Mouse (Mus musculus) cerebellum, postnatal 14 days (tissue): ENCODE results near the gene Pgd.
"Not testable (repeated sequence)": the region's sequence is repeated elsewhere in the genome, so short reads cannot be mapped to it uniquely, and the experiment has no call there.

ENCODE experiments used
- DNase-seq, 2 experiments: peaks; one replicate each; pipeline ENCODE4 v3.0.0; 2021; ENCODE audit warnings: mixed read lengths in 2 of 2

Gene Pgd

DNA sequence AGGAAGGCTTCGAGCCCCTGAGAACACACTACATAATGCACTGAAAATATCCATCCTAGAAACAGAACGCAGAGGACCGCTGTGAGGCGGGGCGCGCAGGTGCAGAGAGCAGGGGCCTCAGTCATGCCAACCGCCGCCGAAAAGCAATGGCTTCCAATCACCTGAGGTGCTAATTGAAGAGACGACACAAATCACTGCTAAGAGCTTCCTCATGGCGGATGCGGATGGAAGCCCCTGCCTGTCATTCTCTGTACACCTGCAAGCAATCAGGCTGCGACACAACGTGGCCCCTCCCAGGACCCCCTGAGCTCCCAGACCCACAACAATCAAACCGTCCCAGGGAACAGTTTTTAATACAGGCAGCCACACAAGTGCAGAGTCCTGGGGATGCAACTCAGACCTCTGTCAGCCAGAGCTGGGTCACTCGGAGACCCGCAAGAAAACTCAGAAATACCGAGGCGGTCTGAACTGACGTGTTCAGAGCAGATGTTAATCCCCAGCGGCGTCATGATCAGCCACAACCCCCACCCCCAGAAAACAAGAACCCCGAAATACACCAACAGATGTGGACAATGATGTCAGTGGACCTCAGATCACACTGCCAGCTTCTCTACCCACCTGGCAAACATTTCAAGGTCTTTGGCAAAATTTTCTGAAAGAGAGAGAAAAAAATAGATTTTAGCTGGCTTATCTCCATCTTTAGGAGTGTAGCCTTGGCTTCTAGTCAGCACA lies 35.4 kb downstream of the Pgd start:
- no peak for DNase-seq

DNA sequence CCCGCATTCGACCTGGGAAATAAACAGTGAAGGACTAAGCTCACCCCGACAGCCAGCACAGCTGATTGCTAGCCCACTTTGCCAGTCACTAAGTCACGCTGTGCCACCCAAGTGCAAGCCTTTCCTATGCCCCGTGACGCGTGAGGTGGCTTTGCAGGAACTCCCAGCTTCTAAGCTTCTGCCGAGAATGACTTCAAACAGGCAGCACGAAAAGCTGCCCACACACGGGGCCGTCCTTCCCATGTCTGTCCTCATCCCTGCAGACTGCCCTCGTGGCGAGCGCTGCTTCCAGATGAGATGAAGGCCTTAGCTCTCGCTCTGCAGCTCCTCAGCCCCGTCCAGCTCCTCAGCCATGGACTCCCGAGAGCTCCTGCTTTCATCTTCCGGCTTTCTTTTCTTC lies 38.1 kb downstream of the Pgd start:
- DNase-seq = no peak

DNA sequence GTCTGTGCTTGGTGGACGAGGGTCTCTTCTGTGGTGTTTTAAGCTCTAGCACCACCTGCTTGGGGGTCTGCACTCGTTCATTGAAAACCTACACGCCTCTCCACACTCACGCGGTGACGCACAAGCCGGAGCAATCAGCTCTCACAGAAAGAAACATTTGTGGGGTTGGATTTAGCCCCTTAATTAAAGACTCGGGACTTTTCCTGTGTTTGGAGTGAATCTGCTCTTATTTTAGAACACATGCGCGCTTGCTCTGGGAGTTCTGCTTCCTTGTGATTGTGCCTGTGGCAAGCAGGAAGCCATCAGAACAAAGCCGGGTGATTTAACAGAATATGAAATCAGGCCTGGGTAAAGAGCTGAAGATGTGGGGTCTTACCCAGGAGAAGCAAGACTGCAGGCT lies 39.9 kb downstream of the Pgd start, which contains the start of gene Cort:
Gene Cort (minus strand): TSS at position 101 of the 400 bp plus-strand sequence.
- no peak for DNase-seq

DNA sequence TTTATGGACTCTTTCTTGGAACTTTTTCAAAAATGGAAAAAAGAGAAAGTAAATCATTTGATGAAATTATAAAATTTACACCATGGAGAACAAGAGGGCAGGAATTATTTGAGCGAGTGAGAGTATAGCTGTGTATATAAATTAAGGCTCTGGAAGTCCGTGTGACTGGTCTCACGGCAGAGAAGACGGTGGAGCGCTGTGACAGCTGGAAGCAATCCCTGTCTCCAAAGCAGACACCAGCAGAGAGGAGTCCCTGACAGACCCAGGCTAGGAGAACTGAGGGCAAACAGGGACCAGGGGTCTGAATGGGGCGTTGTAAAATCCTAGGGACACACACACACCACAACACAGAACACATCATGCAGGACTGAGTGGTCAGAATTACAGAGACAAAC lies 40.5 kb downstream of the Pgd start:
- no peak for DNase-seq

DNA sequence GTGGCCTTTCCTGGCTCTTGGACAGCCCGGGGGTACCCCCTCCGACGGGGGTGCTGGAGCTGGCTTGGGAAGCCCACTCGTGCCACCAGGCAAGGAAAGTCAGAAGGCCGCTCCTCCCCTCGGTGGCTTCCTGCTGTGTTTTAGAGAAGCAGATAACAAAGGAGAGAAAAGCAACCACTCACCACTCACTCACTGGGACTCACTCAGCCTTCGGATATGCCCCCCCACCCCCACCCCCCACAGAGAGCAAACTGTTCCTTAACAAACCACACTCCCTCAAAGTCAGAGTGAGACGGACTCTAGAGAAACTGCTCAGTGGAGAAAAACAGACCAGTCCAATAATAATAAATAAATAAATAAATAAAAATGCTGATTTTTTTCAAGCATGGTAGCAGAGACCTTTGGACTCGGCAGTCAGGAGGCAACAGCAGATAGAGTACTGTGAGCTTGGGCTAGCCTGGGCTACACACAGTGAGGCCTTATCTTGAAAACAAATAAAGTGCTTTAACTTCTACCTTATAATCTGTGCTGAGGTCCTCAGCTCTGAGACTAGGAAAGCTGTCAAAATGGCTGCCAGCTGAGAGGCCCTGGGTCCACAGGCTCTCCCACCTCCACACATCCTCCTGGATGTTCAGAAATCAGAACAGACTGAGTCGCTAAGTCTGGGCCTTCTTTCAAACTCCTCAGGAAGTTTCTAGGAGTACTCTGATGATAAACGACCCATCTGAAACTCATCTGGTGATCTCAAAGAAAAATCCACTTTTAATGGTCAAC lies 41.0 kb downstream of the Pgd start:
- DNase-seq = no peak

GRCm38 (mm10) chr4:149123432-149123831 lies 43.1 kb downstream of the Pgd start:
- no peak for DNase-seq

- DNase-seq = not testable (repeated sequence)
Observed at GRCm38 (mm10) chr4:149119978-149120562, 46.5 kb downstream of the Pgd start.

GRCm38 (mm10) chr4:149103875-149104561 lies 62.6 kb downstream of the Pgd start, which contains the start of gene Dffa:
TSS of gene Dffa (plus strand) at chr4:149104146.
- DNase-seq = peak; percentile 95 to 97

GRCm38 (mm10) chr4:149101456-149101855 lies 65.1 kb downstream of the Pgd start:
- no peak for DNase-seq

DNA sequence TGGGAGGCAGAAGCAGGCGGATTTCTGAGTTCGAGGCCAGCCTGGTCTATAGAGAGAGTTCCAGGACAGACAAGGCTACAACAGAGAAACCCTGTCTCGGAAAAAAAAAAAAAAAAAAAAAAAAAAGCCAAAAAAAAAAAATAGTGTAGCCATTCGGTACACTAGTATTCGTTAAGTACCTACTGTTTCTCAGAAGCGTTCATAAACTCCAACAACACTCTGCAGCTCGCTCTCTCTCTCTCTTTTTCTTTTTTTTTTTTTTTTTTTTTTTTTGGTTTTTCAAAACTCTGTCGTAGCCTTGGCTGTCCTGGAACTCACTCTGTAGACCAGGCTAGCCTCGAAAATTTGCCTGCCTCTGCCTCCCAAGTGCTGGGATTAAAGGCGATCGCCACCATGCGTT lies 66.1 kb downstream of the Pgd start:
- not testable (repeated sequence) for DNase-seq
